Mouse (Mus musculus): ENCODE results near the gene Mepe. TPM values are rescaled to one million over a fixed set of nuclear protein-coding genes. Genes with fewer than 3 reads are reported as not detected.

The Mepe gene
- polyA plus RNA-seq, 1 experiment from 2014 or later = not detected

- Histone ChIP-seq H3K27me3 (ENCODE audit: insufficient read depth, low read length) (no peaks in the 10 kb centered on the region), H3K4me3 (ENCODE audit: low read depth, low read length) (no peak overlapping the region), H3K27ac (ENCODE audit: low read depth) (no peak overlapping the region), H3K4me1 (ENCODE audit: insufficient read depth) (no peaks in the 10 kb centered on the region), H3K9ac (replicated peaks) (no peak overlapping the region), H3K36me3 (replicated peaks; ENCODE audit: insufficient read depth, low read length) (no peaks in the 10 kb centered on the region), H3K4me2 (ENCODE audit: low read depth, low read length) (no peak overlapping the region), H3K9me3 (ENCODE audit: low read length) (no peaks in the 10 kb centered on the region)
- DNase-seq = no peak
- 61% methylated on average over 6 of the region's 6 CpGs for WGBS (ENCODE audit: insufficient replicate concordance)
- TF ChIP-seq CTCF (IDR thresholded peaks at IDR 0.05; ENCODE audit: low read depth) = no peak
- no peak for TF ChIP-seq EP300 (IDR thresholded peaks at IDR 0.05; ENCODE audit: low read depth)
- ATAC-seq = no peak
These were observed 34.1 kb downstream of the Mepe start for GRCm38 (mm10) chr5:104359257-104359656.

GRCm38 (mm10) chr5:104370580-104370979 lies 45.5 kb downstream of the Mepe start:
- 80% methylated on average over 5 of the region's 5 CpGs for WGBS (ENCODE audit: insufficient replicate concordance)
- H3K4me2 ChIP-seq (ENCODE audit: low read depth, low read length) = no peak overlapping the region
- TF ChIP-seq EP300 (IDR thresholded peaks at IDR 0.05; ENCODE audit: low read depth) = no peak
- no peak for TF ChIP-seq CTCF (IDR thresholded peaks at IDR 0.05; ENCODE audit: low read depth)
- DNase-seq = no peak
- no peak overlapping the region for H3K4me3 ChIP-seq (ENCODE audit: low read depth, low read length)
- no peaks in the 10 kb centered on the region for H3K27me3 ChIP-seq (ENCODE audit: insufficient read depth, low read length)
- H3K36me3 ChIP-seq (replicated peaks; ENCODE audit: insufficient read depth, low read length) = no peaks in the 10 kb centered on the region
- H3K27ac ChIP-seq (ENCODE audit: low read depth) = no peak overlapping the region
- no peaks in the 10 kb centered on the region for H3K9me3 ChIP-seq (ENCODE audit: low read length)
- no peak for ATAC-seq
- H3K9ac ChIP-seq (replicated peaks) = no peak overlapping the region
- H3K4me1 ChIP-seq (ENCODE audit: insufficient read depth) = peaks cover 4% of the 10 kb centered on the region; the same call in 1 of the 2 replicates

GRCm38 (mm10) chr5:104371284-104371683 lies 46.2 kb downstream of the Mepe start:
- no peak overlapping the region for H3K9ac ChIP-seq (replicated peaks)
- H3K27me3 ChIP-seq (ENCODE audit: insufficient read depth, low read length) = no peaks in the 10 kb centered on the region
- H3K9me3 ChIP-seq (ENCODE audit: low read length) = no peaks in the 10 kb centered on the region
- no peak overlapping the region for H3K27ac ChIP-seq (ENCODE audit: low read depth)
- TF ChIP-seq EP300 (IDR thresholded peaks at IDR 0.05; ENCODE audit: low read depth) (no peak), CTCF (IDR thresholded peaks at IDR 0.05; ENCODE audit: low read depth) (no peak)
- no peaks in the 10 kb centered on the region for H3K36me3 ChIP-seq (replicated peaks; ENCODE audit: insufficient read depth, low read length)
- H3K4me1 ChIP-seq (ENCODE audit: insufficient read depth) = peaks cover 4% of the 10 kb centered on the region; the same call in 1 of the 2 replicates
- no peak for DNase-seq
- WGBS (ENCODE audit: insufficient replicate concordance) = 77% methylated on average over 4 of the region's 4 CpGs
- no peak overlapping the region for H3K4me2 ChIP-seq (ENCODE audit: low read depth, low read length)
- no peak for ATAC-seq
- H3K4me3 ChIP-seq (ENCODE audit: low read depth, low read length) = no peak overlapping the region

- no peak for DNase-seq
- WGBS (ENCODE audit: insufficient replicate concordance) = 59% methylated on average over 4 of the region's 4 CpGs
These were observed 48.6 kb downstream of the Mepe start for GRCm38 (mm10) chr5:104373648-104374307.

GRCm38 (mm10) chr5:104374308-104374660 lies 49.2 kb downstream of the Mepe start:
- no peak overlapping the region for H3K4me3 ChIP-seq (ENCODE audit: low read depth, low read length)
- DNase-seq = peak; percentile 58
- H3K27me3 ChIP-seq (ENCODE audit: insufficient read depth, low read length) = no peaks in the 10 kb centered on the region
- TF ChIP-seq CTCF (IDR thresholded peaks at IDR 0.05; ENCODE audit: low read depth) (no peak), EP300 (IDR thresholded peaks at IDR 0.05; ENCODE audit: low read depth) (peak; percentile 58; the same call in 1 of the 2 replicates)
- ATAC-seq = peak; percentile 82
- H3K4me2 ChIP-seq (ENCODE audit: low read depth, low read length) = no peak overlapping the region
- 60% methylated on average over 6 of the region's 6 CpGs for WGBS (ENCODE audit: insufficient replicate concordance)
- H3K9me3 ChIP-seq (ENCODE audit: low read length) = no peaks in the 10 kb centered on the region
- no peak overlapping the region for H3K27ac ChIP-seq (ENCODE audit: low read depth)
- H3K9ac ChIP-seq (replicated peaks) = no peak overlapping the region
- no peaks in the 10 kb centered on the region for H3K36me3 ChIP-seq (replicated peaks; ENCODE audit: insufficient read depth, low read length)
- H3K4me1 ChIP-seq (ENCODE audit: insufficient read depth) = peaks cover 4% of the 10 kb centered on the region; the same call in 1 of the 2 replicates

More at GRCm38 (mm10) chr5:104373648-104374307, 48.6 kb downstream of the Mepe start:
- no peak overlapping the region for H3K4me2 ChIP-seq (ENCODE audit: low read depth, low read length)
- ATAC-seq = 0 out of 2 replicates have a peak, but pooled peaks have one; percentile 19
- no peak overlapping the region for H3K27ac ChIP-seq (ENCODE audit: low read depth)
- H3K9me3 ChIP-seq (ENCODE audit: low read length) = no peaks in the 10 kb centered on the region
- TF ChIP-seq CTCF (IDR thresholded peaks at IDR 0.05; ENCODE audit: low read depth) (no peak), EP300 (IDR thresholded peaks at IDR 0.05; ENCODE audit: low read depth) (no peak)
- H3K27me3 ChIP-seq (ENCODE audit: insufficient read depth, low read length) = no peaks in the 10 kb centered on the region
- peaks cover 4% of the 10 kb centered on the region; the same call in 1 of the 2 replicates for H3K4me1 ChIP-seq (ENCODE audit: insufficient read depth)
- no peak overlapping the region for H3K9ac ChIP-seq (replicated peaks)
- no peaks in the 10 kb centered on the region for H3K36me3 ChIP-seq (replicated peaks; ENCODE audit: insufficient read depth, low read length)
- H3K4me3 ChIP-seq (ENCODE audit: low read depth, low read length) = no peak overlapping the region

GRCm38 (mm10) chr5:104375132-104375531 lies 50.0 kb downstream of the Mepe start:
- Histone ChIP-seq H3K9me3 (ENCODE audit: low read length) (no peaks in the 10 kb centered on the region), H3K4me1 (ENCODE audit: insufficient read depth) (peaks cover 4% of the 10 kb centered on the region; the same call in 1 of the 2 replicates), H3K4me2 (ENCODE audit: low read depth, low read length) (no peak overlapping the region), H3K27ac (ENCODE audit: low read depth) (no peak overlapping the region), H3K27me3 (ENCODE audit: insufficient read depth, low read length) (no peaks in the 10 kb centered on the region), H3K4me3 (ENCODE audit: low read depth, low read length) (no peak overlapping the region), H3K9ac (replicated peaks) (no peak overlapping the region), H3K36me3 (replicated peaks; ENCODE audit: insufficient read depth, low read length) (no peaks in the 10 kb centered on the region)
- no peak for TF ChIP-seq CTCF (IDR thresholded peaks at IDR 0.05; ENCODE audit: low read depth)
- no peak for ATAC-seq
- WGBS (ENCODE audit: insufficient replicate concordance) = 62% methylated on average over 2 of the region's 2 CpGs
- DNase-seq = no peak

All from liver, postnatal 0 days (tissue).